Mouse (Mus musculus) testis, adult 2 months (tissue): Measurements from ENCODE around the gene Nbeal2. TPM values are rescaled to one million over a fixed set of nuclear protein-coding genes. Genes with fewer than 3 reads are reported as not detected.

Source experiments
- H3K27ac ChIP-seq: fragments of 200-500 bp; 2 replicates; pipeline ENCODE4 v1.5.1; 2012; ENCODE audit warnings: low read depth, low read length; ENCODE audit not compliant: control insufficient read depth, insufficient read depth
- H3K27me3 ChIP-seq: fragments of 200-500 bp; 2 replicates; pipeline ENCODE4 v1.6.1; 2012; ENCODE audit warnings: mild to moderate bottlenecking, low read length, moderate library complexity; ENCODE audit not compliant: control insufficient read depth, insufficient read depth
- H3K36me3 ChIP-seq: fragments of 200-500 bp; 2 replicates; pipeline ENCODE4 v1.6.1; 2012; ENCODE audit warnings: mild to moderate bottlenecking, low read length; ENCODE audit not compliant: control insufficient read depth, insufficient read depth
- H3K4me1 ChIP-seq: fragments of 200-500 bp; 2 replicates; pipeline ENCODE4 v1.6.1; 2012; ENCODE audit warnings: low read length; ENCODE audit not compliant: control insufficient read depth, insufficient read depth
- H3K4me3 ChIP-seq: fragments of 200-500 bp; 2 replicates; pipeline ENCODE4 v1.5.1; 2012; ENCODE audit warnings: low read depth, mild to moderate bottlenecking, low read length, moderate library complexity, mixed read lengths; ENCODE audit not compliant: control insufficient read depth
- CTCF ChIP-seq: fragments of 200-500 bp; IDR thresholded peaks from 2 replicates; pipeline ENCODE4 v1.5.1; 2012; ENCODE audit warnings: low read depth, mild to moderate bottlenecking, inconsistent platforms, low read length, moderate library complexity; ENCODE audit not compliant: control insufficient read depth, insufficient read depth, insufficient replicate concordance
- POLR2A ChIP-seq: fragments of 200-500 bp; IDR thresholded peaks from 2 replicates; pipeline ENCODE4 v1.6.1; 2012; ENCODE audit warnings: low read depth, mild to moderate bottlenecking, inconsistent platforms, low read length, moderate library complexity; ENCODE audit not compliant: control insufficient read depth
- polyA plus RNA-seq: library from polyadenylated mRNA; depleted of rRNA; stranded (reverse); fragments of >200 nt; gene quantifications from 2 replicates; pipeline ENCODE4 v1.2.3, GENCODE M21; 2012

Nbeal2 gene
- polyA plus RNA-seq, 1 experiment = 5.4 TPM

DNA sequence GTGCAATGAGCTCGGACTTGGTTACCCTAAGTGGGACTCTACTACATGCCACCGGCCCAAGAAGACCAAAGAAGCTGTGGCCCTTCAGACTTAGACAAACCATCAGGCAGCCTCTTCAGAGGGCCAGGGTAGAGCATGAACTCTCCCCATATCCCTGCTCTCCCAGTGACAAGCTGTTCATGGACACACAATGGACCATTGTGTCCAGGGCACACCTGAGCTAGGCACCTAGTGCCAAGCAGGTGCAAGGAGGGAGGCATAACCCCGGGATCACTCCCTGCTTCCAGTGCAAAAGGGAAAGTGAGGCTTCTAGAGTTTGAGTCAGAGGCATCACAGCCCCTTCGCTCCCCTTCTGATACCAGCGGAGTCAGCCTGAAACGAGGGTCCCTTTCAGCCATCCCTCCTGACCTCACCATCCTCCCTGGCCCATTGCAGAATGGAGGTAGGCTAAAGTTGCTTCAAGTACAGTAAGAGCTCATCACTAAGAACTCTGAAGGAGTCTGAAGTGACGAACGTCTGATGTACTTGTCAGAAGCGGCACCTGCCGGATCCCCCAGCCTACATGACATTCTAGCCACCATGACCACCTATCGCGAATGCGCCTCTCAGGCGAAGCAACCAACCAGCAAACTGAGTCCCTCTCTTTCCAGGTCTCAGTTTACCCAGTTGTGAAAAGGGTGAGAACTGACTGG lies 852 bp downstream of the Nbeal2 start:
- TF ChIP-seq POLR2A (no peak), CTCF (0 out of 2 replicates have a peak, but pooled peaks have one; percentile 12)
- Histone ChIP-seq H3K4me1 (peaks cover 40% of the 10 kb centered on the region), H3K27me3 (no peaks in the 10 kb centered on the region), H3K27ac (no peak overlapping the region), H3K36me3 (no peaks in the 10 kb centered on the region), H3K4me3 (peak overlapping the region; percentile 53)

DNA sequence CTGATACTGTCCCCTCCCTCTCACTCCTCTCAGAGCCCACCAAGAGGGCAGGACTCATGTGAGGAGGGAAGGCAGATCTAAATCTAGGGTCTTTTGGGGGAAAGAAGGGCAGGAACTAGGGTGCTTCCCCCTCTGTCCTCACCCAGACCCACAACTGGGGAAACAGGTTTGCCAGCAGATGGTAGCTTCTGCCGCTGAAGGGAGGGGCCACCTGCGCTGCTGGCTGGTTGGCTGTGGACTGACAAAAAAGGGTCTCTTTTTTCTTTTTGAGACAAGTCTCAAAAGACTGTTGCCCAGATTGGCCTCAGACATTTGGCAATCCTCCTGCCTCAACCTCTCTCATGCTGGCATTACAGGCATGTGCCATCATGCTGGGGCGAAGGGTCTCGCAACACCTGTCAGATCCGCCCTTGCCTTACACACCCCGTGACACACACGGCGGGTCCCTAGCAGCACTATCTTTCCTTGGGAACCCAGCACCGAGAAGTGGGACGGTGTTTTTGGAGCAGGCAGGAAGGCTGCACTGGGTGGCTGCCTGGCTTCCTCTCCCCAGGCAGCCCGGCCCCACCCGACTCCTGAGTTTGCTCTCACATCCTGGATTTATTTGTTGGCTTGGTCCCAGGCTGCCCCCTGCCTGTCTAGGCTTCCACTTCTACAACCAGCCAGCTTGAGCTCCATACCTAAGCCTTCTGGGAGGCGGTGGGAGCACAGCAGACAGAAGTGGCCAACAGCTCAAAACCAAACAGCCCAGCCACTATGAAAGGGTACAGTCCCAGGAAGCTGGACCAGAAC lies 1.8 kb downstream of the Nbeal2 start:
- H3K27ac ChIP-seq = no peak overlapping the region
- H3K27me3 ChIP-seq = no peaks in the 10 kb centered on the region
- no peaks in the 10 kb centered on the region for H3K36me3 ChIP-seq
- H3K4me1 ChIP-seq = peaks cover 37% of the 10 kb centered on the region
- no peak overlapping the region for H3K4me3 ChIP-seq
- TF ChIP-seq POLR2A (no peak), CTCF (no peak)

DNA sequence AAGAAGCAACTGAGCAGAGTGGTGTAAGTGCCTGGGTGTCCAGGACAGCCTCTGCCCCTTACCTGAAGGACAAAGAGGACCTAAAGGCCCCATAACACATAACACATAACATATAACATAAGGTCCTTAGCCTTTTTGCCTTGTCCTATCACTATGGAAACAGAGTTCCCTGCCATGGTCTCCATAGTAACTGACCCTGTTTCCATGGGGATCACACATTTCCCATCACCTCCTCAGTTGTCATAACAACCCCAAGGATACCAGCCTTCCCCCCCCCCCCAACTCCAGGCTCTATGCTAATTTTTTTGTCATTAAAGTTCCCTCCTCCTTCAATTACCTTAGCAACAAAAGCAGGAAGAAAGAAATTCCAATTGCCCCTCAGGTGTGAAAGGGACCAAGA lies 4.2 kb downstream of the Nbeal2 start:
- Histone ChIP-seq H3K4me1 (peaks cover 28% of the 10 kb centered on the region), H3K27me3 (no peaks in the 10 kb centered on the region), H3K4me3 (no peak overlapping the region), H3K36me3 (no peaks in the 10 kb centered on the region), H3K27ac (no peak overlapping the region)
- TF ChIP-seq CTCF = no peak
- TF ChIP-seq POLR2A = no peak

DNA sequence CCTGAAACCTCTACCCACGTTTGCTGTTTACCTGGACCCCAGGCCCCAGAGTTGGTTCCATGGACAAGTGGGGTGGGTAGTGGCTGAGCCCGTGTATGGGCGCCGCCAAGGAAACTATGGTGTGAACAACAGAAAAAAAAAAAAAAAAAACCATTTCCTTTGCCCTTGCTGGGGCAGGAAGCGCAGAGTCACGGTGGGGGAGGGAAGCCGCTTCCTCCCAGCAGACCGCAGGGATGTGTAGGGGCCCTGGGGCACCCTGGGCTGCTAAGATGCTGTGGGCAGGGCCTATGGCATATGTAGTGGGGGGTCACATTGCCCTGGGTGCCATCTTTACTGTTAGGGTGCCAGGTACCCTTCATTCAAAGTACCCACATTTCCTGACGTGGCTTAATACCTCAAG lies 8.7 kb downstream of the Nbeal2 start:
- Histone ChIP-seq H3K4me1 (peaks cover 10% of the 10 kb centered on the region), H3K36me3 (no peaks in the 10 kb centered on the region), H3K27me3 (no peaks in the 10 kb centered on the region), H3K4me3 (no peak overlapping the region), H3K27ac (no peak overlapping the region)
- TF ChIP-seq CTCF (no peak), POLR2A (no peak)

DNA sequence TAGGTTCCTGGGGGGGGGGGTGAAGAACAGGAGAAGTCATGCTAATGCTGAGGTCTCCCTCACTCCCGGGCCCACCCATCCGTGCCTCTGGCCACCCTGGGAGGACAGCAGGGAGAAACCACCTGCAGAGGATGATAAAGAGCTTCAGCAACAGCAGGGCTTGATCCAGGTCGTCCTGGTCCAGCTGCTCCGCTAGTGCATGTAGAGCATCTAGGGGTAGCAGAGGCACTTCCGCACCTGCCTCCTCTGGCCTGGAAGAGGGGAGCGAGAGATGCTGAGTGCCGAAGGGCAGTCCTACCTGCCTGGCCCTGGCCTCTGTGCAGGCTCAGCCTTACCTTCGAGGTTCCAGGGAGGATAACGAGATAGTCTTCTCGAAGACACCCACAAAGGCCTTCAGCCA lies 9.7 kb downstream of the Nbeal2 start:
- no peaks in the 10 kb centered on the region for H3K36me3 ChIP-seq
- H3K4me1 ChIP-seq = peaks cover 8% of the 10 kb centered on the region
- H3K27me3 ChIP-seq = no peaks in the 10 kb centered on the region
- TF ChIP-seq CTCF (no peak), POLR2A (no peak)
- no peak overlapping the region for H3K4me3 ChIP-seq
- H3K27ac ChIP-seq = no peak overlapping the region

DNA sequence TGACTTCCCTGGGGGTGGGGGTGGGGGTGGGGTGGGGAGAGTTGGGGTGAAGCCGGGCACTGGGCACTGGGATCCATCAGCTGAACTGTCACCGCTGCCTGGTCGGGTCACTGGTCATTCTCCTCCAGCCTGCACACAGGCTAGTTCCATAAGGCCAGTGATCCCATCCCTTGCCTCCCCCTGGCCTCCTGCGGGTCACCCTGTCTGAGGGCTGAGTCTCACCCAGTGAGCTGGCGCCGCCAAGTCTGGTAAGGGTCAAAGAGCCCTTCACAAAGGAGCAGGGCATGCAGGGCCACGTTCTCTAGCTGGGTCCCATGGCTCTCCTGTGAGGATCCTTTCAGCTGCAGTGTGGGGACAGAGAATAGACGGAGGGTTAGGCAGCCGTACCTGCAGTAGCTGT lies 10.2 kb downstream of the Nbeal2 start:
- Histone ChIP-seq H3K4me1 (peaks cover 6% of the 10 kb centered on the region), H3K27ac (no peak overlapping the region), H3K27me3 (no peaks in the 10 kb centered on the region), H3K36me3 (no peaks in the 10 kb centered on the region), H3K4me3 (no peak overlapping the region)
- TF ChIP-seq POLR2A (no peak), CTCF (no peak)

DNA sequence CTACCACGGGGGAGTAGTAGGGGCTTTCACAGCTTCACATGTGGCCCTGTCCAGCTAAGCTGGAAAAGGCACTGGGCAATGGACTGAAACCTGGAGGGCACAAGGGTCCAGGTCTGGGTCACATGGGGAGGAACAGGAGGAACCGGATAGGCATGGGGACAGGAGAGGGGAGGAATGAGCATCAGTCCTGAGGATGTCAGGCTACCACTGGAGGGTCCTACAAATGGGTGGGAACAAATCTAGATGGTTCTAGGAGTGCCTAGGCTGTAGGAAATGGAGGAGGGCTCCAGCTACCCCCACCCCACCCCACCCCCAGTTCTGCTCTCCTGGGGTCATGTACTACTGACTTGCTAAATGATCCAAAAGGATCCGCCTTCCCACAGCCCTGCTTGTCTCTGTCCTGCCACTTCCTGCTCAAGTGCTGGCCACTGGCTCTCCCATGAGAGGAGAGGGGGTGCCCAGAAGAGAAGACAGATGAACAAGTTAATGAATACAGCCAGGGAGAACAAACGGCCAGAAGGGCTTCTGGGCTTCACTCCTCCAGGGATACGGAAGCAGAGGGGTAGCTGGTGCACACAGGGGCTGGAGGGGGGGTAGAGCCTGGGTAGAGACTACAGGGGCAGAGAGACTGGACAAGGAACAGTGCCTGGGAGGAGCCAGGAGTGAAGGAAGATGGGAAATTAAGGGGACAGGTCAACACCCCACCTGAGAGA lies 11.0 kb downstream of the Nbeal2 start:
- 0 out of 2 replicates have a peak, but pooled peaks cover under 1% of the 10 kb centered on the region for H3K4me1 ChIP-seq
- TF ChIP-seq POLR2A (no peak), CTCF (no peak)
- H3K4me3 ChIP-seq = no peak overlapping the region
- no peak overlapping the region for H3K27ac ChIP-seq
- H3K27me3 ChIP-seq = no peaks in the 10 kb centered on the region
- no peaks in the 10 kb centered on the region for H3K36me3 ChIP-seq
